Mouse (Mus musculus): ENCODE data around the gene Cyb5d1.

Cyb5d1 gene

GRCm38 (mm10) chr11:69415668-69416451 lies 20.4 kb upstream of the Cyb5d1 start:
- peak; percentile 45 for DNase-seq

GRCm38 (mm10) chr11:69415327-69415667 lies 19.9 kb upstream of the Cyb5d1 start:
- DNase-seq = peak; percentile 76

GRCm38 (mm10) chr11:69414421-69415326 lies 19.2 kb upstream of the Cyb5d1 start:
- peak; percentile 33 for DNase-seq

GRCm38 (mm10) chr11:69413221-69414181 lies 18.1 kb upstream of the Cyb5d1 start, which contains the start of gene Kdm6b:
Kdm6b (minus strand) TSS chr11:69413675.
- peak; percentile 86 for DNase-seq

GRCm38 (mm10) chr11:69412548-69412947 lies 17.1 kb upstream of the Cyb5d1 start:
- DNase-seq = no peak

GRCm38 (mm10) chr11:69411538-69412203 lies 16.2 kb upstream of the Cyb5d1 start:
- peak; percentile 59 for DNase-seq

- DNase-seq = peak; percentile 98
Observed at GRCm38 (mm10) chr11:69411073-69411535, 15.7 kb upstream of the Cyb5d1 start.

GRCm38 (mm10) chr11:69410310-69411072 lies 15.1 kb upstream of the Cyb5d1 start:
- DNase-seq = peak; percentile 78

GRCm38 (mm10) chr11:69410045-69410309 lies 14.5 kb upstream of the Cyb5d1 start:
- DNase-seq = no peak

- peak; percentile 95 for DNase-seq
Observed at GRCm38 (mm10) chr11:69409378-69410044, 14.1 kb upstream of the Cyb5d1 start.

GRCm38 (mm10) chr11:69408541-69409377 lies 13.3 kb upstream of the Cyb5d1 start:
- DNase-seq = peak; percentile 96

GRCm38 (mm10) chr11:69407724-69408004 lies 12.2 kb upstream of the Cyb5d1 start:
- DNase-seq = no peak

- peak; percentile 72 for DNase-seq
Observed at GRCm38 (mm10) chr11:69406867-69407723, 11.7 kb upstream of the Cyb5d1 start.

GRCm38 (mm10) chr11:69406282-69406681 lies 10.9 kb upstream of the Cyb5d1 start:
- no peak for DNase-seq

- no peak for DNase-seq
Observed at GRCm38 (mm10) chr11:69405397-69406200, 10.2 kb upstream of the Cyb5d1 start.

- no peak for DNase-seq
Observed at GRCm38 (mm10) chr11:69404595-69405396, 9.4 kb upstream of the Cyb5d1 start.

All from kidney, adult 9 months (tissue).